Mouse (Mus musculus) megakaryocyte, embryonic 14.5 days (primary cell): ENCODE results near the gene Gm5741.

Experiments
- FLI1 ChIP-seq: IDR thresholded peaks from 2 replicates; pipeline ENCODE4 v1.6.1; 2012; ENCODE audit warnings: low read length, inconsistent platforms, mixed read lengths
- GATA1 ChIP-seq: IDR thresholded peaks from 3 replicates; pipeline ENCODE4 v1.6.1; 2012; ENCODE audit warnings: mixed read lengths, low read length, inconsistent platforms, borderline replicate concordance

GRCm38 (mm10) chr8:85057367-85057766, 10.4 kb downstream of the Gm5741 start:
- no peak for TF ChIP-seq GATA1
- TF ChIP-seq FLI1, result no peak
